Comparison of ENCODE assay signal across 10 mouse cellular contexts in the genomic region with DNA sequence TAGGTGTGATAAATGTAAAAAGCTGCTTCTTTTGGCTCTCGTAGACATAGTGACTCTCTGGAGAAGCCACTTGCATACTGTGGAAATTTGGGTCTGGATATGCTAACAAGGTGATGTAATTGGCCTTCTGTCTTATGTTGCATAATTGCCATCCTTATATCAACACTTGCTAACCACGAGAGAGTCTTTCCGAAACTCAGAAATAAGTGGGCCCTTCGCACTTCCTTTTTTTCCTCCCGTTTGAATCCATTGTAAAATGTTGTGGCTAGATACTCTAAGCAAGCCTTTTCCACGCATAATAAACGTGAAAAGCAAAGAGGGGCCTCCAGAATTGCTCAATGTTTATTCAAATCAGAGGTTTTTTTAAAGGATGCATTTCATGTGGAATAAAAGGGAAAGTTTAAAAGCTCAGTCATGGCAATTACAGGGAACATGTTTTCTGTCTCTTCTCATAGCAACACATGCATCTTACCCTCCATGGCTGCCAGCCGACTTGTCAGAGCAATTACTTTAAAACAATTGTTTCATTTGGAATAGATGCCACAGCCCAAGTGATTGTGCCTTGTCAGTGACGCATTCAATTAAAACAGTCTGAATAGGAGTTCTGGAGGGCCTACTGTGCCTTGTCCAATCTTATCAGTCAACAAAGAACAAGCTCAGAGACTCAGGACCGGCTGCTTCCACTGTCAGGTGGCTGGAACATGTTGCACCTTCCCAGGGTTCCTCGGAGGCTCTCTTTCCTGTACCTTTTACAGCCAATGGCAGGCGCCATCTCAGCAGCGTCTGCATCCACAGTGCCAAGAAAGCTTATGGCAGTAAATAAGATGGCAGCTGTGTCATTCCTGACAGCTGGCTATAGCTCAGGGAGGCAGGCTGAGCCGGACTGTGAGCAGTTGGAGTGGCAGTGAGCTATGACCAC.
DNase-seq lines count a peak whose midpoint lies in the region; ATAC-seq and TF ChIP-seq lines count a peak whose summit lies in the region.
"Had no signal": no experiment of that assay in that cellular context is flagged by ENCODE, and none has a peak within 500 bp of the region (broad histone marks: within the 10 kb centered on the region; RNA-seq: fewer than 3 reads in every experiment).

No protein-coding gene starts in this region.

- intact Hi-C loops in gastrocnemius, adult 2 months (cut with DNase I): no loop called here

- H3K36me3 ChIP-seq in hindbrain, embryonic 16.5 days (ENCODE audit: control insufficient read depth, insufficient read depth, low read length): no peaks in the 10 kb centered on the region
- H3K36me3 ChIP-seq in neural tube, embryonic 13.5 days: no peaks in the 10 kb centered on the region
- no peaks in the 10 kb centered on the region for H3K36me3 ChIP-seq in kidney, adult 2 months (ENCODE audit: control insufficient read depth, insufficient read depth, low read length)
- H3K36me3 ChIP-seq: stomach, embryonic 15.5 days had no signal

- TF ChIP-seq POLR2A in kidney, adult 2 months (IDR thresholded peaks at IDR 0.05; ENCODE audit: low read depth, low read length): no peak

- DNase-seq in frontal cortex, postnatal 25 days (ENCODE audit: low spot score in 2 of 2): no peak
- peak; percentile 77 to 79 for DNase-seq in cerebellum, postnatal 36 days
- no peak for DNase-seq in kidney, adult 2 months
- no peak for DNase-seq in heart, adult 9 months (ENCODE audit: low spot score in 2 of 2)
- DNase-seq in gastrocnemius, adult 2 months: no peak

- H3K27me3 ChIP-seq in hindbrain, embryonic 16.5 days (replicated peaks; ENCODE audit: control insufficient read depth, insufficient read depth, low read length): no peaks in the 10 kb centered on the region
- H3K27me3 ChIP-seq in neural tube, embryonic 13.5 days: peaks cover 3% of the 10 kb centered on the region; the same call in 1 of the 2 replicates
- H3K27me3 ChIP-seq in kidney, adult 2 months (replicated peaks; ENCODE audit: control insufficient read depth, insufficient read depth, low read length): no peaks in the 10 kb centered on the region
- H3K27me3 ChIP-seq: stomach, embryonic 15.5 days had no signal

- no peak overlapping the region for H3K9ac ChIP-seq in hindbrain, embryonic 16.5 days (ENCODE audit: low read depth, low read length)
- no peak overlapping the region for H3K9ac ChIP-seq in neural tube, embryonic 13.5 days
- H3K9ac ChIP-seq: stomach, embryonic 15.5 days had no signal

- H3K9me3 ChIP-seq in hindbrain, embryonic 16.5 days (ENCODE audit: control insufficient read depth, low read length): no peaks in the 10 kb centered on the region
- H3K9me3 ChIP-seq in neural tube, embryonic 13.5 days: no peaks in the 10 kb centered on the region
- H3K9me3 ChIP-seq: stomach, embryonic 15.5 days had no signal

- peak; percentile 94 for ATAC-seq in frontal cortex, adult (ENCODE audit: low TSS enrichment)
- peak; percentile 96 for ATAC-seq in hindbrain, embryonic 16.5 days
- ATAC-seq in neural tube, embryonic 13.5 days (ENCODE audit: low read depth): peak; percentile 91

- TF ChIP-seq CTCF in kidney, adult 2 months (conservative IDR thresholded peaks at IDR 0.05; ENCODE audit: insufficient read depth, insufficient read length, low read depth, low read length): no peak
- TF ChIP-seq CTCF in gastrocnemius, adult 2 months (IDR thresholded peaks at IDR 0.05): no peak

- WGBS in hindbrain, embryonic 16.5 days: 17% methylated on average over 14 of the region's 14 CpGs
- WGBS in neural tube, embryonic 13.5 days: 19% methylated on average over 14 of the region's 14 CpGs
- WGBS in kidney, adult 2 months: 75% methylated on average over 14 of the region's 14 CpGs

- H3K4me3 ChIP-seq in hindbrain, embryonic 16.5 days (ENCODE audit: low read length): no peak overlapping the region
- no peak overlapping the region for H3K4me3 ChIP-seq in neural tube, embryonic 13.5 days
- H3K4me3 ChIP-seq in kidney, adult 2 months (ENCODE audit: insufficient read depth, low read depth, low read length): no peak overlapping the region
- no peak overlapping the region for H3K4me3 ChIP-seq in gastrocnemius, adult 2 months
- H3K4me3 ChIP-seq: stomach, embryonic 15.5 days had no signal

- H3K4me2 ChIP-seq in hindbrain, embryonic 16.5 days (ENCODE audit: low read length): peak overlapping the region; percentile 19; the same call in 1 of the 2 replicates
- peak overlapping the region; percentile 38 for H3K4me2 ChIP-seq in neural tube, embryonic 13.5 days
- H3K4me2 ChIP-seq: stomach, embryonic 15.5 days had no signal

- H3K4me1 ChIP-seq in hindbrain, embryonic 16.5 days (ENCODE audit: control insufficient read depth, insufficient read depth, low read depth, low read length): peaks cover 4% of the 10 kb centered on the region
- peaks cover 20% of the 10 kb centered on the region for H3K4me1 ChIP-seq in neural tube, embryonic 13.5 days (replicated peaks)
- H3K4me1 ChIP-seq in kidney, adult 2 months (ENCODE audit: control insufficient read depth, insufficient read depth, low read length): no peaks in the 10 kb centered on the region

- peak overlapping the region; percentile 52; the same call in 1 of the 2 replicates for H3K27ac ChIP-seq in hindbrain, embryonic 16.5 days (ENCODE audit: low read depth, low read length)
- H3K27ac ChIP-seq in neural tube, embryonic 13.5 days (replicated peaks): 0 out of 2 replicates have a peak overlapping the region, but pooled peaks have one; percentile 49
- no peak overlapping the region for H3K27ac ChIP-seq in kidney, adult 2 months (ENCODE audit: insufficient read depth, low read depth, low read length)
- H3K27ac ChIP-seq in gastrocnemius, adult 2 months: no peak overlapping the region
- H3K27ac ChIP-seq: macrophage; stomach, embryonic 15.5 days had no signal

Comparison
In these comparisons a context has a peak if more than half of its experiments do, and no peak if none do; other contexts are left out.
1. DNase-seq: peak in cerebellum, postnatal 36 days (2 of 2); none in frontal cortex, postnatal 25 days (0 of 2), kidney, adult 2 months (single experiment), heart, adult 9 months (0 of 2) and gastrocnemius, adult 2 months (single experiment).
2. H3K27ac ChIP-seq: peak in hindbrain, embryonic 16.5 days (single experiment) and neural tube, embryonic 13.5 days (single experiment); none in kidney, adult 2 months (single experiment) and gastrocnemius, adult 2 months (single experiment).
3. Peak in every context shown above with its lines, with median percentiles within 50 percentile points of each other: ATAC-seq.